Comparison of ENCODE assay signal across 8 mouse cellular contexts in genomic region chr8:121730170-121730569, GRCm38 (mm10). TPM values are rescaled to one million over a fixed set of nuclear protein-coding genes. Genes with fewer than 3 reads are reported as not detected.
A peak's percentile ranks its signal among the peaks of the same experiment; 100 is the strongest.
DNase-seq lines count a peak whose midpoint lies in the region; ATAC-seq and TF ChIP-seq lines count a peak whose summit lies in the region.

No protein-coding gene starts in this region.

- H3K27ac ChIP-seq in gastrocnemius, adult 2 months, result no peak overlapping the region
- H3K27ac ChIP-seq in forebrain, embryonic 11.5 days (ENCODE audit: low read depth, low read length), result no peak overlapping the region
- no peak overlapping the region for H3K27ac ChIP-seq in liver, embryonic 13.5 days

- DNase-seq in gastrocnemius, adult 2 months, result no peak
- DNase-seq in gastrocnemius, postnatal 14 days, result no peak
- DNase-seq in forebrain, embryonic 11.5 days (ENCODE audit: low spot score), result peak; percentile 75
- DNase-seq in liver, embryonic 13.5 days, result no peak
- no peak for DNase-seq in testis, postnatal 14 days (ENCODE audit: low spot score)
- DNase-seq in urinary bladder, adult 18-20 months (ENCODE audit: low spot score in 2 of 2), result no peak
- no peak for DNase-seq in lung, adult 2 months

- H3K4me3 ChIP-seq in gastrocnemius, adult 2 months, result peak overlapping the region; percentile 48
- peak overlapping the region; percentile 79 for H3K4me3 ChIP-seq in E14TG2a.4 (replicated peaks; ENCODE audit: low read length)
- H3K4me3 ChIP-seq in forebrain, embryonic 11.5 days (ENCODE audit: low read depth, low read length), result peak overlapping the region; percentile 63
- peak overlapping the region; percentile 37 for H3K4me3 ChIP-seq in liver, embryonic 13.5 days (replicated peaks)
- no peak overlapping the region for H3K4me3 ChIP-seq in lung, adult 2 months (replicated peaks; ENCODE audit: extremely low read depth, low read depth, low read length)

- TF ChIP-seq CTCF in gastrocnemius, adult 2 months (IDR thresholded peaks at IDR 0.05), result no peak
- TF ChIP-seq CTCF in E14TG2a.4 (conservative IDR thresholded peaks at IDR 0.05; ENCODE audit: low read length), result no peak
- TF ChIP-seq CTCF in lung, adult 2 months (IDR thresholded peaks at IDR 0.05; ENCODE audit: insufficient read depth, low read length), result no peak

- H3K9me3 ChIP-seq in E14TG2a.4 (ENCODE audit: low read length), result no peaks in the 10 kb centered on the region
- no peaks in the 10 kb centered on the region for H3K9me3 ChIP-seq in forebrain, embryonic 11.5 days (ENCODE audit: control insufficient read depth, low read length)
- no peaks in the 10 kb centered on the region for H3K9me3 ChIP-seq in liver, embryonic 13.5 days (replicated peaks)

- ATAC-seq in forebrain, embryonic 11.5 days (replicated peaks; ENCODE audit: low FRiP score), result no peak
- no peak for ATAC-seq in liver, embryonic 13.5 days (ENCODE audit: low read depth)

- peaks cover 27% of the 10 kb centered on the region for H3K4me1 ChIP-seq in E14TG2a.4 (replicated peaks; ENCODE audit: low read depth, low read length)
- H3K4me1 ChIP-seq in forebrain, embryonic 11.5 days (replicated peaks; ENCODE audit: control insufficient read depth, insufficient read depth, low read length), result peaks cover 3% of the 10 kb centered on the region; the same call in 1 of the 2 replicates
- H3K4me1 ChIP-seq in liver, embryonic 13.5 days (replicated peaks), result no peaks in the 10 kb centered on the region
- no peaks in the 10 kb centered on the region for H3K4me1 ChIP-seq in lung, adult 2 months (ENCODE audit: control insufficient read depth, insufficient read depth, low read length)

- peak overlapping the region; percentile 54 for H3K9ac ChIP-seq in forebrain, embryonic 11.5 days (ENCODE audit: low read length)
- no peak overlapping the region for H3K9ac ChIP-seq in liver, embryonic 13.5 days

- WGBS in forebrain, embryonic 11.5 days, result under 1% methylated on average over 29 of the region's 60 CpGs
- under 1% methylated on average over 52 of the region's 60 CpGs for WGBS in liver, embryonic 13.5 days (ENCODE audit: insufficient replicate concordance)
- 4% methylated on average over 57 of the region's 60 CpGs for WGBS in lung, adult 2 months

- peaks cover 64% of the 10 kb centered on the region for H3K27me3 ChIP-seq in E14TG2a.4 (ENCODE audit: insufficient read depth, low read length)
- H3K27me3 ChIP-seq in forebrain, embryonic 11.5 days (ENCODE audit: control insufficient read depth, insufficient read depth, low read length), result peaks cover 51% of the 10 kb centered on the region
- H3K27me3 ChIP-seq in liver, embryonic 13.5 days, result peaks cover 69% of the 10 kb centered on the region

- intact Hi-C loops in gastrocnemius, adult 2 months (cut with DNase I), result no loop called here
- intact Hi-C loops in gastrocnemius, postnatal 14 days (cut with DNase I; ENCODE audit: low total_unique reads), result no loop called here

- no peaks in the 10 kb centered on the region for H3K36me3 ChIP-seq in E14TG2a.4 (ENCODE audit: insufficient read depth, low read length)
- H3K36me3 ChIP-seq in forebrain, embryonic 11.5 days (ENCODE audit: control insufficient read depth, insufficient read depth, low read length), result no peaks in the 10 kb centered on the region
- no peaks in the 10 kb centered on the region for H3K36me3 ChIP-seq in liver, embryonic 13.5 days

- no peak for TF ChIP-seq POLR2A in lung, adult 2 months (IDR thresholded peaks at IDR 0.05; ENCODE audit: borderline replicate concordance, extremely low read depth, low read depth, low read length)

- peak overlapping the region; percentile 86 for H3K4me2 ChIP-seq in forebrain, embryonic 11.5 days (ENCODE audit: low read depth, low read length, severe bottlenecking)
- peak overlapping the region; percentile 49 for H3K4me2 ChIP-seq in liver, embryonic 13.5 days

RNA-seq across cellular contexts. Expression of gene Jph3, which starts 0.7 kb away (rescaled TPM):
- total RNA-seq in gastrocnemius, adult 2 months (2021), result not detected
- under 1 TPM in 1 of 2 experiments, not detected in 1; 0.09 TPM for total RNA-seq in gastrocnemius, postnatal 14 days (2021)
- 8.9 and 9.4 TPM in 2 replicates for polyA plus RNA-seq in forebrain, embryonic 11.5 days (2014; fragmentation: Nextera tagmentation; extraction: Ambion mirVana)
- 0.14 and 0.31 TPM in 2 replicates for polyA plus RNA-seq in liver, embryonic 13.5 days (2015; fragmentation: Nextera tagmentation; extraction: Ambion mirVana)
- polyA plus RNA-seq in lung, adult 2 months (2012; rRNA removed), result 0.06 and 0.10 TPM in 2 replicates
